Mouse (Mus musculus) MEL (cell line): ENCODE measurements around the gene Sult2b1.

ENCODE experiments used
- CTCF ChIP-seq, 3 experiments: IDR thresholded peaks in 2 of 3; conservative IDR thresholded peaks in 1 of 3; 2 replicates each; pipeline ENCODE4 v1.5.1; 2011 to 2012; ENCODE audit warnings: low read length in 3 of 3, low read depth in 2 of 3, mild to moderate bottlenecking in 2 of 3, improper control_type of control experiment in 1 of 3, inconsistent platforms in 1 of 3, mixed read lengths in 1 of 3, moderate library complexity in 1 of 3; ENCODE audit not compliant: control insufficient read depth in 1 of 3, insufficient read depth in 1 of 3, poor library complexity in 1 of 3, severe bottlenecking in 1 of 3
- GABPA ChIP-seq: IDR thresholded peaks from 2 replicates; pipeline ENCODE4 v1.6.1; 2012; ENCODE audit warnings: low read depth, mild to moderate bottlenecking, inconsistent platforms, low read length, improper control_type of control experiment, moderate library complexity
- JUND ChIP-seq: IDR thresholded peaks from 2 replicates; pipeline ENCODE4 v1.6.1; 2011; ENCODE audit warnings: low read depth, mild to moderate bottlenecking, improper control_type of control experiment, low read length
- MAFK ChIP-seq: IDR thresholded peaks from 2 replicates; pipeline ENCODE4 v1.6.1; 2011; ENCODE audit warnings: low read depth, mild to moderate bottlenecking, low read length, improper control_type of control experiment, borderline replicate concordance
- MAX ChIP-seq: IDR thresholded peaks from 2 replicates; pipeline ENCODE4 v1.6.1; 2011; ENCODE audit warnings: low read length, improper control_type of control experiment
- MAZ ChIP-seq: IDR thresholded peaks from 2 replicates; pipeline ENCODE4 v1.6.1; 2012; ENCODE audit warnings: low read depth, mild to moderate bottlenecking, inconsistent platforms, low read length, improper control_type of control experiment
- MXI1 ChIP-seq: IDR thresholded peaks from 2 replicates; pipeline ENCODE4 v1.6.1; 2011; ENCODE audit warnings: mild to moderate bottlenecking, low read depth, low read length, improper control_type of control experiment
- NRF1 ChIP-seq: IDR thresholded peaks from 2 replicates; pipeline ENCODE4 v1.6.1; 2014; ENCODE audit warnings: low read depth, mild to moderate bottlenecking, inconsistent platforms, low read length, improper control_type of control experiment, moderate library complexity; ENCODE audit not compliant: poor library complexity, insufficient read depth, severe bottlenecking
- POLR2A ChIP-seq, 2 experiments: IDR thresholded peaks; 2 replicates each; pipeline ENCODE4 v1.6.1; 2011 to 2012; ENCODE audit warnings: low read length in 2 of 2, mild to moderate bottlenecking in 2 of 2, control low read depth in 1 of 2, improper control_type of control experiment in 1 of 2, low read depth in 1 of 2, moderate library complexity in 1 of 2; ENCODE audit not compliant: control insufficient read depth in 1 of 2, insufficient read depth in 1 of 2, poor library complexity in 1 of 2
- POLR2AphosphoS5 ChIP-seq: IDR thresholded peaks from 2 replicates; pipeline ENCODE4 v1.6.1; 2012; ENCODE audit warnings: low read depth, borderline replicate concordance, mild to moderate bottlenecking, inconsistent platforms, low read length, moderate library complexity, mixed read lengths
- SMC3 ChIP-seq: IDR thresholded peaks from 2 replicates; pipeline ENCODE4 v1.6.1; 2011; ENCODE audit warnings: low read depth, low read length, improper control_type of control experiment
- TAL1 ChIP-seq: IDR thresholded peaks from 2 replicates; pipeline ENCODE4 v1.6.1; 2012; ENCODE audit warnings: mild to moderate bottlenecking, inconsistent platforms, low read length, moderate library complexity, mixed read lengths
- USF1 ChIP-seq: IDR thresholded peaks from 2 replicates; pipeline ENCODE4 v1.6.1; 2014; ENCODE audit warnings: low read depth, mild to moderate bottlenecking, inconsistent platforms, low read length, improper control_type of control experiment, moderate library complexity

- TF ChIP-seq CTCF (IDR thresholded peaks at IDR 0.05 in 2 of 3, conservative IDR thresholded peaks at IDR 0.05 in 1 of 3; ENCODE audit: control insufficient read depth in 1 of 3, insufficient read depth in 1 of 3, low read depth in 2 of 3, low read length in 3 of 3, poor library complexity in 1 of 3, severe bottlenecking in 1 of 3) (no peak), POLR2A (IDR thresholded peaks at IDR 0.05; ENCODE audit: control insufficient read depth in 1 of 2, insufficient read depth in 1 of 2, low read depth in 1 of 2, low read length in 2 of 2, poor library complexity in 1 of 2) (no peak), SMC3 (no peak), USF1 (no peak), MXI1 (no peak), MAX (no peak), MAZ (no peak), JUND (no peak), TAL1 (no peak), POLR2AphosphoS5 (no peak), GABPA (no peak), NRF1 (no peak), MAFK (no peak)
Observed at GRCm38 (mm10) chr7:45784524-45785372, at the start of gene Sult2b1.
